Mouse (Mus musculus) forebrain, embryonic 14.5 days (tissue): Measurements from ENCODE around the gene Elob. TPM values are rescaled to one million over a fixed set of nuclear protein-coding genes. Genes with fewer than 3 reads are reported as not detected.

ENCODE experiments used
- ATAC-seq: fragments of 200-750 bp; cut with Nextera tagmentation; 2 replicates; pipeline ENCODE4 v1.8.0; 2017; ENCODE audit warnings: mild to moderate bottlenecking, moderate library complexity
- DNase-seq: peaks from one replicate; pipeline ENCODE4 v3.0.0-alpha.2; 2015; ENCODE audit warnings: low spot score
- H3K27ac ChIP-seq: fragments of 300-500 bp; sonication (generic); 2 replicates; pipeline ENCODE4 v1.5.1; 2014; ENCODE audit warnings: low read depth, mild to moderate bottlenecking, control low read depth, low read length, moderate library complexity
- H3K27me3 ChIP-seq: fragments of 300-500 bp; sonication (generic); replicated peaks from 2 replicates; pipeline ENCODE4 v1.6.1; 2014; ENCODE audit warnings: low read length, control low read depth, mixed read lengths; ENCODE audit not compliant: control insufficient read depth, insufficient read depth
- H3K36me3 ChIP-seq: fragments of 300-500 bp; sonication (generic); 2 replicates; pipeline ENCODE4 v1.6.1; 2014; ENCODE audit warnings: low read length, control low read depth; ENCODE audit not compliant: control insufficient read depth, insufficient read depth
- H3K4me1 ChIP-seq: fragments of 300-500 bp; sonication (generic); 2 replicates; pipeline ENCODE4 v1.6.1; 2014; ENCODE audit warnings: antibody characterized with exemption, low read length, control low read depth; ENCODE audit not compliant: control insufficient read depth, insufficient read depth
- H3K4me2 ChIP-seq: fragments of 300-500 bp; sonication (generic); 2 replicates; pipeline ENCODE4 v1.6.1; 2014; ENCODE audit warnings: mild to moderate bottlenecking, control low read depth, low read length
- H3K4me3 ChIP-seq: fragments of 300-500 bp; sonication (generic); 2 replicates; pipeline ENCODE4 v1.5.1; 2014; ENCODE audit warnings: low read depth, low read length, control low read depth
- H3K9ac ChIP-seq: fragments of 300-500 bp; sonication (generic); 2 replicates; pipeline ENCODE4 v1.6.1; 2014; ENCODE audit warnings: mild to moderate bottlenecking, low read length, control low read depth, moderate library complexity
- H3K9me3 ChIP-seq: fragments of 300-500 bp; sonication (generic); replicated peaks from 2 replicates; pipeline ENCODE4 v1.6.1; 2016; ENCODE audit warnings: low read length, control low read depth, mixed read lengths; ENCODE audit not compliant: control insufficient read depth
- WGBS: fragments of 180-500 bp; shearing (Covaris S2); extraction: QIAGEN DNeasy Blood & Tissue Kit; methylation state at CpG from one replicate; pipeline ENCODE4 v1.1.7; 2014; 5-methylcytosine and 5-hydroxymethylcytosine counted together
- polyA plus RNA-seq: library from polyadenylated mRNA; unstranded; fragments of >200 nt; fragmentation: Nextera tagmentation; extraction: Ambion mirVana; gene quantifications from 2 replicates; pipeline ENCODE4 v1.2.1, GENCODE M21; 2014

The Elob gene
- polyA plus RNA-seq, 1 experiment from 2014 or later: 1,508 TPM

DNA sequence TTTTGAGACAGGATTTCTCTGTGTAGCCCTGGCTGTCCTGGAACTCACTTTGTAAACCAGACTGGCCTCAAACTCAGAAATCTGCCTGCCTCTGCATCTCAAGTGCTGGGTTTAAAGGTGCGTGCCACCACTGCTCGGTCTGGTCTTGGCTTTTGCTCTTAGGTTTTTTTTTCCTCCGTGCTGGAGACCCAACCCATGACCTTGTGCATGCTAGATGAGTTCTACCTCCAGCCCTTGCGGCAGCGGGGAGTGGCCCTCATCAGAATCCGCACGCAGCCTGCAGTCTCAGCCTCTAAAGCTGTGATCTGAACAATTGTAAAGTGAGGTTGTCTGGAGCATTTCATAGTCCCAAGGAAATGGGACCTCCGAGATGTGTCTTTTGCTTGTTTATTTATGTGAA lies 33.6 kb downstream of the Elob start:
- no peak for DNase-seq
- H3K9me3 ChIP-seq: no peaks in the 10 kb centered on the region
- 95% methylated on average over 8 of the region's 8 CpGs for WGBS
- H3K4me2 ChIP-seq: no peak overlapping the region
- peaks cover 5% of the 10 kb centered on the region for H3K4me1 ChIP-seq
- H3K27ac ChIP-seq: no peak overlapping the region
- no peak overlapping the region for H3K9ac ChIP-seq
- no peak overlapping the region for H3K4me3 ChIP-seq
- H3K36me3 ChIP-seq: no peaks in the 10 kb centered on the region
- ATAC-seq: no peak
- no peaks in the 10 kb centered on the region for H3K27me3 ChIP-seq

DNA sequence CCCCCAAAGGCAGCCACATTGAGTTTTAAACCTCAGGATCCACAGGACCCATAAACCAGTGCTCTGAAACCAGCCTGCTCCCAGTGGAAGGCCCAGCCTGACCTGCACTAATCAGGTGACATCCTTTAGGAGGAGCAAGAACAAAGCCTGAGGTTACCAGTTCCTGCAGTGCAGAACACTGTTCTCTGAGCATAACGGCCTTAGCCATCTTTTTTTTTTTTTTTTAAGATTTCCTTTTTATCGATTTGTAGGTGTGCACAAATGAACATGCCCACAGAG lies 37.9 kb downstream of the Elob start:
- Histone ChIP-seq H3K36me3 (no peaks in the 10 kb centered on the region), H3K27me3 (no peaks in the 10 kb centered on the region), H3K4me3 (peak overlapping the region; percentile 35), H3K4me1 (peaks cover 17% of the 10 kb centered on the region), H3K27ac (peak overlapping the region; percentile 89), H3K9me3 (no peaks in the 10 kb centered on the region), H3K9ac (peak overlapping the region; percentile 80), H3K4me2 (peak overlapping the region; percentile 79)
- 56% methylated on average over 2 of the region's 2 CpGs for WGBS
- no peak for DNase-seq
- no peak for ATAC-seq

DNA sequence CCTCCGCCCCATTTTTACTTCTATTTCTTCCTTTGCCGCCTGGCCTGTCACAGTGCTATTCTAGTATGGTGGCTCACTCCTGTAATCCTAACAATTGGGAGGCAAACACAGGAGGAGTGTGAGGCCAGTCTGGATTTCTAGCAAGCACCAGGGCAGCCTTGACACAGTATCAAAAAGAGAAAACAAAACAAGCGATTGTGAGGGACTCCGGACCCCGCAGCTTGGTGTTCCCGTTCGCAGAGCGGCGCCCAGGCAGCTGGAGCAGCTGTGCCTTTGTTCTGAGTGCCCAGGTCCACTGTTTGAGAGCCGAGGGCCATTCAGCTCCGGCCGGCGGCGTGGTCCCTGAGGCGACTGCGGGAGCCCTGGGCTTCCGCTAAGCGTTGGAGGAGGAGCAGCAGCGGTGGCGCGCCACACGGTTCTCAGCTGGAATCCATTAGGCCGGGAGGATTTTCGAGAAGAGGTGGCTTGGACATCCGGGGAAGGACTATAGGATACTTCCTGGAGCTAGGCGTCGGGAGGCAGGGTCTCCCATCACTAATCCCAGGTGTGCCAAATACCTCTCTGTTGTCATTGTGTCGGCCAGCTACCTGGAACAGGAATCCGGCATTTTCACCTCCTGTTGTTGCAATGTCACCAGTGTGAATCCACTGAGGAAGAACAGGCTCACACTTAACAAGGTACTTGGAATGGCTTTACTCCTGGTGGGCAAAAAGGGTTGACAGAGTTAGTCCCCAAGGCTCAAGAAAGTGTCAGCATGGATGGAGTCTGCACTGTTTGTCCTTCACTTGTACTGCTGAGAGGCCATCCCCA lies 38.5 kb downstream of the Elob start, which contains the start of gene Srrm2:
TSS of gene Srrm2 (plus strand) at position 264 of the 810 bp plus-strand sequence.
- Histone ChIP-seq H3K27me3 (no peaks in the 10 kb centered on the region), H3K9me3 (no peaks in the 10 kb centered on the region), H3K4me1 (peaks cover 19% of the 10 kb centered on the region), H3K4me2 (peak within 1 kb of the TSS; percentile 79), H3K36me3 (no peaks in the 10 kb centered on the region), H3K4me3 (peak within 1 kb of the TSS; percentile 35), H3K27ac (peak within 1 kb of the TSS; percentile 89), H3K9ac (peak within 1 kb of the TSS; percentile 80)
- ATAC-seq (peak; percentile 43), DNase-seq (peak; percentile 63)
- 2% methylated on average over 29 of the region's 29 CpGs for WGBS

DNA sequence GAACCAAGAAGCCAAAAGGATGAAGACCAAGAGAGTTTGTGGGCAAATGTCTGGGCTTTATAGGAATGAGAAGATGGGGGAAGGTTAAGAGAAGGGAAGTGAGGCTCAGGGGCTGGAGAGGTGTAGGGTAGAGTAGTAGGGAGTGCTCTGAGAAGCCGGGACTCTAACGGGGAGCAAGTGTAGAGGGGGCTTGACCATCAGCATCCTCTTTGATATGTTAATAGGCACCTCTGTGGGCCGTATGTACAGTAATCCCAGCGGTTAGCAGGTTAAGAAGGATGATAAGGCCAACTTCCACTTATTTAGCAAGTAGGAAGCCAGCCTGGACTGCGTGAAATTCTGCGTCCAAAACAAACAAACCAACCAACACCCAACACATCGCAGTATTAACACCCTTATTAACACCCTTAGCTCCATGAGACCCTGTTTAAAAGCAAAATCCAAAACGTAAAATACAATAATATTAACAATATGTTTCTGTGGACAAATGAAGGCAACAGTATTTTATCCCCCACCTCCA lies 39.1 kb downstream of the Elob start:
- ATAC-seq (no peak), DNase-seq (no peak)
- Histone ChIP-seq H3K27me3 (no peaks in the 10 kb centered on the region), H3K4me3 (peak overlapping the region; percentile 35), H3K9me3 (no peaks in the 10 kb centered on the region), H3K4me2 (peak overlapping the region; percentile 79), H3K4me1 (peaks cover 23% of the 10 kb centered on the region), H3K27ac (peak overlapping the region; percentile 89), H3K36me3 (no peaks in the 10 kb centered on the region), H3K9ac (peak overlapping the region; percentile 80)
- 9% methylated on average over 8 of the region's 8 CpGs for WGBS

DNA sequence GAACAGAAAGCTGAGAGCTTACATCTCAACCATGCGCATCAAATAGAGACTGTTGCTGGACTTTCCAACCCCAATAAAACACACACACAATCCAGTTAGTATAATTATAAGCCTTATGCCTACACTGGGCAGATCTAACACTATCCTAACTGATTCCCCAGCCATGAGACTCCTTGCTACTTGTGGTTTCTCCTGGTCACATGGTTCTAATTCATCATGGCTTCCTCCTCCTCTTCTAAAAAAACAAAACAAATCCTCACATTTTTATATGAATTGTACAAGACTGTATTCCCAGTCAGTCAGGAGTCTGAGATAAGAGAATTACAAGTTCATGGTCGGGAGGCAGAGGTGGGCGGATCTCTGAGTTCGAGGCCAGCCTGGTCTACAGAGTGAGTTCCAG lies 40.0 kb downstream of the Elob start:
- peaks cover 23% of the 10 kb centered on the region for H3K4me1 ChIP-seq
- ATAC-seq (no peak), DNase-seq (no peak)
- H3K27me3 ChIP-seq: no peaks in the 10 kb centered on the region
- H3K4me2 ChIP-seq: no peak overlapping the region
- H3K9me3 ChIP-seq: no peaks in the 10 kb centered on the region
- no peak overlapping the region for H3K4me3 ChIP-seq
- no peaks in the 10 kb centered on the region for H3K36me3 ChIP-seq
- 87% methylated on average over 4 of the region's 4 CpGs for WGBS
- no peak overlapping the region for H3K9ac ChIP-seq
- H3K27ac ChIP-seq: no peak overlapping the region

DNA sequence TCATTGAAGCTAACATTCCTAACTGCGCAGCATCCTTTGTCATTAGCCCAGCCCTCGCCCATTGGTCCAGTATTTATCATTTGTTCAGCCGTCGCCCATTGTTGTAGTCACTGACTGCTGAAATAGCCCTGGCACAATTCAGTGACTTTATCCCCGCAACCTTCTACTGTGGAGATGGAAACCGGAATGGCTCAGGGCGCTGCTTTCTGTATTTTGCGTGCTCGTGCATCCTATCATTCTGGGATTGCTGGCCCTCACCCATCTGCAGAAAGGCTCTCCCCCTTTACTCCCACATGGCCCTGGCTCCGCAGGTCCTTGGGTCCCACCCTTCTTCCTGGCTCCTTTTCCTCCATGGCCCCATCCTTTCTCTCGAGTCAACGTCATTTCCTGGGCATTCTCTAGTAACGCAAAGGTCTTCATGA lies 42.4 kb downstream of the Elob start:
- WGBS: 13% methylated on average over 13 of the region's 13 CpGs
- Histone ChIP-seq H3K4me1 (peaks cover 23% of the 10 kb centered on the region), H3K27ac (peak overlapping the region; percentile 85), H3K36me3 (no peaks in the 10 kb centered on the region), H3K9me3 (no peaks in the 10 kb centered on the region), H3K4me3 (peak overlapping the region; percentile 56), H3K9ac (peak overlapping the region; percentile 75; the same call in 1 of the 2 replicates), H3K27me3 (no peaks in the 10 kb centered on the region), H3K4me2 (peak overlapping the region; percentile 73)
- DNase-seq (peak; percentile 66), ATAC-seq (peak; percentile 54)

DNA sequence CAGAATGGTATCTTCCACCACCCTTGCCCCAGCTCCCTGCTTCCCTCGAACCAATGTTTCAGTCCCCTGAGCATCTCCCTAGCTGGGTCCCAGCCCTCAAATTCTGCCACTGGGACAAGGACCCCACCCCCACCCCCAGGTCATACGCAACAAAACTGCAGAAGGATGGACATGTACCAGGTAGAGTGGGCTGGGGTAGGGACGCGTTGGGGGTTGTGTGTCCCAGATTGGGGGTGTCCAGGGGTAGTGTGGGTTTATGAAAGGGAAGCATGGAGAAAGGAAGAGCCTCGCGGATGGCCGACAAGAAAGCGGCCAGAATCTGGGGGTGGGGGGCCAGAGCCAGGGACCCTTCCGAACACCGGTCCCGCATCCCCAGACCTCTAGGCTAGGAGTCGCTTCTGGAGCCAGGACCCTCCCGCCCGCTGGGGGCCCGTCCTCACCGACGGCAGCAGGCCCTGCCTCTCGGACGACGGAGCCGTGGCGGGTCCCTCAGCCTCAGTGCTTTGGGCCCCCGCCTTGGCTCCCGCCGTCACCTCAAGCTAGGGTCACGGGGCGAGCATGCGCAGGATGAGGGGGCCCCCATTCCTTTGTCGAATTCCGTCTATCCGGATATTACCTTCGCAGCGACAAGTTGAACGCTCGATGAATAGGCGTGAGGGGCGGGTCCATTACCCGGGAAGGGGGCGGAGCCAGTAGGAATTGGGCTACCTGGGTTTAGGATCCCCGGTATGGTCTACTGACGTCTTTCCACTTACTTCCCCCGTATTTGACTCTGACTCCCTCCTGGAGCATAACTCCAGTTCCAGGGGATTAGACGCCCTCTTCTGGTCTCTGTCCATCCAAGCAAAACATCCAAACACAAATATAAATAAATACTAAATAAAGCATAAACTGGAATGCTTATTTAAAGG lies 43.1 kb downstream of the Elob start, which contains the start of gene Flywch2:
TSS of gene Flywch2 (minus strand) at position 521 of the 911 bp plus-strand sequence.
- H3K27ac ChIP-seq: peak within 1 kb of the TSS; percentile 85
- peak; percentile 86 for ATAC-seq
- 2% methylated on average over 42 of the region's 43 CpGs for WGBS

DNA sequence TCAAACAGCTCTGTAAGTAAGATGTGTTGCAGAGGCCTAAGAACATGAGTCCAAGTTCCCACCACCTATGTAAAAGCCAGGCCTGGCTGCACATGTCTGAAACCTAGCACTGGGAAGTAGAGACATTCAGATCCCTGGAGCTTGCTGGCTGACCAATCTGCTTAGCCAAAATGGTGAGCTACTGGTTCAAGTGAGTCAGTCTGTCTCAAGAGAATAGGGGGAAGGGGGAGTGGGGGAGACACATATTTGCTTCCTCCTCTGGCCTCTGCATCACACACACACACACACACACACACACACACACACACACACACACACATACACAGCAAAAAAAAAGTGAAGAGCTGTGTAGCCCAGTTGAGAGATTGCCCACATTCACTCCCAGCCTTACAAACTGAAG lies 45.6 kb downstream of the Elob start:
- H3K9ac ChIP-seq: no peak overlapping the region
- H3K27me3 ChIP-seq: no peaks in the 10 kb centered on the region
- no peak overlapping the region for H3K27ac ChIP-seq
- H3K4me2 ChIP-seq: no peak overlapping the region
- 0 out of 2 replicates have a peak, but pooled peaks cover 3% of the 10 kb centered on the region for H3K36me3 ChIP-seq
- no peak for ATAC-seq
- no peaks in the 10 kb centered on the region for H3K9me3 ChIP-seq
- DNase-seq: no peak
- peaks cover 9% of the 10 kb centered on the region; the same call in 1 of the 2 replicates for H3K4me1 ChIP-seq
- H3K4me3 ChIP-seq: no peak overlapping the region

More for the DNA sequence above, 43.1 kb downstream of the Elob start, which contains the start of gene Flywch2:
- H3K27me3 ChIP-seq: no peaks in the 10 kb centered on the region
- peak within 1 kb of the TSS; percentile 56 for H3K4me3 ChIP-seq
- no peaks in the 10 kb centered on the region for H3K36me3 ChIP-seq
- peak within 1 kb of the TSS; percentile 75 for H3K9ac ChIP-seq
- no peaks in the 10 kb centered on the region for H3K9me3 ChIP-seq
- H3K4me2 ChIP-seq: peak within 1 kb of the TSS; percentile 73
- DNase-seq: peak; percentile 95
- H3K4me1 ChIP-seq: peaks cover 21% of the 10 kb centered on the region
